Mouse (Mus musculus) lung, embryonic 16.5 days (tissue): Measurements from ENCODE around the gene Mfsd2a. TPM values are rescaled to one million over a fixed set of nuclear protein-coding genes. Genes with fewer than 3 reads are reported as not detected.
A peak's percentile ranks its signal among the peaks of the same experiment; 100 is the strongest.

Experiments used
- ATAC-seq: fragments of 200-750 bp; cut with Nextera tagmentation; 2 replicates; pipeline ENCODE4 v1.8.0; 2017; ENCODE audit warnings: low read depth, mild to moderate bottlenecking, moderate library complexity
- H3K27ac ChIP-seq: fragments of 300-500 bp; sonication (generic); 2 replicates; pipeline ENCODE4 v1.5.1; 2014; ENCODE audit warnings: mild to moderate bottlenecking, control low read depth, low read length
- H3K27me3 ChIP-seq: fragments of 300-500 bp; sonication (generic); 2 replicates; pipeline ENCODE4 v1.6.1; 2014; ENCODE audit warnings: low read depth, low read length, mixed read lengths; ENCODE audit not compliant: control insufficient read depth, insufficient read depth
- H3K36me3 ChIP-seq: fragments of 300-500 bp; sonication (generic); 2 replicates; pipeline ENCODE4 v1.6.1; 2014; ENCODE audit warnings: low read length; ENCODE audit not compliant: control insufficient read depth, insufficient read depth
- H3K4me1 ChIP-seq: fragments of 300-500 bp; sonication (generic); replicated peaks from 2 replicates; pipeline ENCODE4 v1.6.1; 2014; ENCODE audit warnings: low read length, mixed read lengths; ENCODE audit not compliant: control insufficient read depth, insufficient read depth
- H3K4me2 ChIP-seq: fragments of 300-500 bp; sonication (generic); 2 replicates; pipeline ENCODE4 v1.6.1; 2014; ENCODE audit warnings: low read depth, low read length, control low read depth
- H3K4me3 ChIP-seq: fragments of 300-500 bp; sonication (generic); 2 replicates; pipeline ENCODE4 v1.5.1; 2014; ENCODE audit warnings: mild to moderate bottlenecking, low read length, control low read depth
- H3K9ac ChIP-seq: fragments of 300-500 bp; sonication (generic); 2 replicates; pipeline ENCODE4 v1.6.1; 2014; ENCODE audit warnings: low read length, control low read depth
- H3K9me3 ChIP-seq: fragments of 300-500 bp; sonication (generic); 2 replicates; pipeline ENCODE4 v1.6.1; 2016; ENCODE audit warnings: low read length; ENCODE audit not compliant: control insufficient read depth
- WGBS: fragments of 180-500 bp; shearing (Covaris S2); extraction: QIAGEN DNeasy Blood & Tissue Kit; methylation state at CpG from one replicate; pipeline ENCODE4 v1.1.7; 2014; 5-methylcytosine and 5-hydroxymethylcytosine counted together
- polyA plus RNA-seq: library from polyadenylated mRNA; unstranded; fragments of >200 nt; fragmentation: Nextera tagmentation; extraction: Ambion mirVana; gene quantifications from 2 replicates; pipeline ENCODE4 v1.2.1, GENCODE M21; 2015

The Mfsd2a gene
- polyA plus RNA-seq, 1 experiment from 2014 or later, result 0.62 TPM

- Histone ChIP-seq H3K27me3 (peaks cover 61% of the 10 kb centered on the region), H3K4me2 (no peak overlapping the region), H3K4me3 (no peak overlapping the region), H3K9ac (no peak overlapping the region), H3K4me1 (peaks cover 20% of the 10 kb centered on the region), H3K36me3 (no peaks in the 10 kb centered on the region), H3K27ac (no peak overlapping the region), H3K9me3 (no peaks in the 10 kb centered on the region)
- WGBS, result 29% methylated on average over 8 of the region's 8 CpGs
- no peak for ATAC-seq
These were observed 1.8 kb upstream of the Mfsd2a start for GRCm38 (mm10) chr4:122962751-122963150.

GRCm38 (mm10) chr4:122961589-122961988 is 601 bp upstream of the Mfsd2a start:
- no peak overlapping the region for H3K9ac ChIP-seq
- ATAC-seq, result no peak
- H3K27ac ChIP-seq, result no peak overlapping the region
- no peak overlapping the region; the same call in 1 of the 2 replicates for H3K4me2 ChIP-seq
- no peaks in the 10 kb centered on the region for H3K9me3 ChIP-seq
- peaks cover 20% of the 10 kb centered on the region for H3K4me1 ChIP-seq
- WGBS, result 33% methylated on average over 6 of the region's 6 CpGs
- H3K27me3 ChIP-seq, result peaks cover 69% of the 10 kb centered on the region
- no peaks in the 10 kb centered on the region for H3K36me3 ChIP-seq
- H3K4me3 ChIP-seq, result no peak overlapping the region

- peak; percentile 29 for ATAC-seq
- under 1% methylated on average over 43 of the region's 43 CpGs for WGBS
- no peak overlapping the region for H3K27ac ChIP-seq
- H3K9ac ChIP-seq, result peak overlapping the region; percentile 53
- peaks cover 26% of the 10 kb centered on the region for H3K4me1 ChIP-seq
- peak overlapping the region; percentile 93 for H3K4me2 ChIP-seq
- peaks cover 69% of the 10 kb centered on the region for H3K27me3 ChIP-seq
- no peaks in the 10 kb centered on the region for H3K9me3 ChIP-seq
- peak overlapping the region; percentile 53 for H3K4me3 ChIP-seq
- H3K36me3 ChIP-seq, result no peaks in the 10 kb centered on the region
These were observed 478 bp downstream of the Mfsd2a start for GRCm38 (mm10) chr4:122960321-122961099.

GRCm38 (mm10) chr4:122959816-122960215 is 1.2 kb downstream of the Mfsd2a start:
- peak overlapping the region; percentile 53 for H3K4me3 ChIP-seq
- no peaks in the 10 kb centered on the region for H3K36me3 ChIP-seq
- H3K27ac ChIP-seq, result no peak overlapping the region
- H3K4me2 ChIP-seq, result peak overlapping the region; percentile 93
- peaks cover 33% of the 10 kb centered on the region for H3K4me1 ChIP-seq
- H3K9me3 ChIP-seq, result no peaks in the 10 kb centered on the region
- peak overlapping the region; percentile 4; the same call in 1 of the 2 replicates for H3K9ac ChIP-seq
- peaks cover 69% of the 10 kb centered on the region for H3K27me3 ChIP-seq
- ATAC-seq, result no peak
- 13% methylated on average over 8 of the region's 8 CpGs for WGBS

GRCm38 (mm10) chr4:122958491-122959031 is 2.4 kb downstream of the Mfsd2a start:
- Histone ChIP-seq H3K4me1 (peaks cover 34% of the 10 kb centered on the region), H3K9ac (no peak overlapping the region), H3K27me3 (peaks cover 67% of the 10 kb centered on the region), H3K4me3 (no peak overlapping the region), H3K27ac (no peak overlapping the region), H3K36me3 (no peaks in the 10 kb centered on the region), H3K4me2 (no peak overlapping the region), H3K9me3 (no peaks in the 10 kb centered on the region)
- ATAC-seq, result no peak
- 86% methylated on average over 6 of the region's 6 CpGs for WGBS

- Histone ChIP-seq H3K36me3 (no peaks in the 10 kb centered on the region), H3K4me1 (peaks cover 27% of the 10 kb centered on the region)
- 53% methylated on average over 5 of the region's 6 CpGs for WGBS
These were observed 4.7 kb downstream of the Mfsd2a start for GRCm38 (mm10) chr4:122956301-122956700.

GRCm38 (mm10) chr4:122955412-122956136 is 5.4 kb downstream of the Mfsd2a start:
- peak overlapping the region; percentile 7; the same call in 1 of the 2 replicates for H3K4me3 ChIP-seq
- H3K27ac ChIP-seq, result no peak overlapping the region
- ATAC-seq, result peak; percentile 94
- peaks cover 61% of the 10 kb centered on the region for H3K27me3 ChIP-seq
- H3K9me3 ChIP-seq, result no peaks in the 10 kb centered on the region
- H3K4me1 ChIP-seq, result peaks cover 20% of the 10 kb centered on the region
- peak overlapping the region; percentile 49 for H3K4me2 ChIP-seq
- H3K9ac ChIP-seq, result no peak overlapping the region
- H3K36me3 ChIP-seq, result no peaks in the 10 kb centered on the region
- 5% methylated on average over 17 of the region's 17 CpGs for WGBS

More at GRCm38 (mm10) chr4:122956301-122956700, 4.7 kb downstream of the Mfsd2a start:
- no peak overlapping the region for H3K9ac ChIP-seq
- H3K4me2 ChIP-seq, result no peak overlapping the region
- H3K27me3 ChIP-seq, result peaks cover 66% of the 10 kb centered on the region
- H3K27ac ChIP-seq, result no peak overlapping the region
- H3K4me3 ChIP-seq, result no peak overlapping the region
- H3K9me3 ChIP-seq, result no peaks in the 10 kb centered on the region
- ATAC-seq, result no peak

GRCm38 (mm10) chr4:122954680-122955411 is 6.1 kb downstream of the Mfsd2a start:
- Histone ChIP-seq H3K27ac (no peak overlapping the region), H3K36me3 (no peaks in the 10 kb centered on the region), H3K4me3 (peak overlapping the region; percentile 7; the same call in 1 of the 2 replicates), H3K4me2 (peak overlapping the region; percentile 49), H3K9me3 (no peaks in the 10 kb centered on the region), H3K9ac (no peak overlapping the region), H3K27me3 (peaks cover 62% of the 10 kb centered on the region), H3K4me1 (peaks cover 15% of the 10 kb centered on the region)
- WGBS, result 37% methylated on average over 5 of the region's 5 CpGs
- ATAC-seq, result peak; percentile 42; the same call in 1 of the 2 replicates
